Mouse (Mus musculus): ENCODE data around the gene Bcl2l11. TPM values are rescaled to one million over a fixed set of nuclear protein-coding genes. Genes with fewer than 3 reads are reported as not detected.

Gene Bcl2l11
- polyA plus RNA-seq, 1 experiment from 2014 or later, result 18.0 TPM

GRCm38 (mm10) chr2:128132635-128133034, 6.8 kb downstream of the Bcl2l11 start:
- no peak overlapping the region for H3K27ac ChIP-seq
- peaks cover 9% of the 10 kb centered on the region; the same call in 1 of the 2 replicates for H3K36me3 ChIP-seq
- H3K4me2 ChIP-seq, result no peak overlapping the region
- H3K9me3 ChIP-seq, result no peaks in the 10 kb centered on the region
- no peaks in the 10 kb centered on the region for H3K27me3 ChIP-seq
- no peak overlapping the region for H3K4me3 ChIP-seq
- peaks cover 49% of the 10 kb centered on the region for H3K4me1 ChIP-seq (replicated peaks)
- WGBS, result 91% methylated on average over 5 of the region's 5 CpGs
- ATAC-seq (ENCODE audit: low FRiP score), result no peak
- H3K9ac ChIP-seq, result no peak overlapping the region

- no peak overlapping the region for H3K27ac ChIP-seq
- no peak overlapping the region for H3K4me3 ChIP-seq
- H3K4me2 ChIP-seq, result no peak overlapping the region
- H3K4me1 ChIP-seq (replicated peaks), result peaks cover 50% of the 10 kb centered on the region
- H3K36me3 ChIP-seq, result peaks cover 9% of the 10 kb centered on the region; the same call in 1 of the 2 replicates
- no peaks in the 10 kb centered on the region for H3K27me3 ChIP-seq
- H3K9ac ChIP-seq, result no peak overlapping the region
- H3K9me3 ChIP-seq, result no peaks in the 10 kb centered on the region
- ATAC-seq (ENCODE audit: low FRiP score), result no peak
Observed at GRCm38 (mm10) chr2:128133865-128134264, 8.0 kb downstream of the Bcl2l11 start.

- Histone ChIP-seq H3K4me2 (no peak overlapping the region), H3K36me3 (peaks cover 9% of the 10 kb centered on the region; the same call in 1 of the 2 replicates), H3K4me3 (no peak overlapping the region), H3K9me3 (no peaks in the 10 kb centered on the region), H3K9ac (no peak overlapping the region), H3K27ac (no peak overlapping the region), H3K4me1 (replicated peaks) (peaks cover 52% of the 10 kb centered on the region), H3K27me3 (no peaks in the 10 kb centered on the region)
- no peak for ATAC-seq (ENCODE audit: low FRiP score)
- 80% methylated on average over 5 of the region's 5 CpGs for WGBS
Observed at GRCm38 (mm10) chr2:128134474-128134873, 8.6 kb downstream of the Bcl2l11 start.

- H3K27ac ChIP-seq, result no peak overlapping the region
- no peaks in the 10 kb centered on the region for H3K27me3 ChIP-seq
- H3K4me3 ChIP-seq, result no peak overlapping the region
- ATAC-seq (ENCODE audit: low FRiP score), result no peak
- H3K9me3 ChIP-seq, result no peaks in the 10 kb centered on the region
- no peak overlapping the region for H3K4me2 ChIP-seq
- WGBS, result 72% methylated on average over 8 of the region's 8 CpGs
- no peak overlapping the region for H3K9ac ChIP-seq
- peaks cover 52% of the 10 kb centered on the region for H3K4me1 ChIP-seq (replicated peaks)
- peaks cover 9% of the 10 kb centered on the region; the same call in 1 of the 2 replicates for H3K36me3 ChIP-seq
Observed at GRCm38 (mm10) chr2:128134948-128135347, 9.1 kb downstream of the Bcl2l11 start.

- WGBS, result 89% methylated on average over 16 of the region's 16 CpGs
- Histone ChIP-seq H3K4me2 (no peak overlapping the region), H3K4me3 (no peak overlapping the region), H3K27me3 (no peaks in the 10 kb centered on the region), H3K9me3 (no peaks in the 10 kb centered on the region), H3K36me3 (0 out of 2 replicates have a peak, but pooled peaks cover 4% of the 10 kb centered on the region), H3K9ac (no peak overlapping the region), H3K27ac (no peak overlapping the region), H3K4me1 (replicated peaks) (peaks cover 58% of the 10 kb centered on the region)
- no peak for ATAC-seq (ENCODE audit: low FRiP score)
Observed at GRCm38 (mm10) chr2:128136769-128137433, 11.1 kb downstream of the Bcl2l11 start.

- Histone ChIP-seq H3K27me3 (no peaks in the 10 kb centered on the region), H3K9ac (no peak overlapping the region), H3K9me3 (no peaks in the 10 kb centered on the region), H3K4me1 (replicated peaks) (peaks cover 58% of the 10 kb centered on the region), H3K4me2 (no peak overlapping the region), H3K36me3 (0 out of 2 replicates have a peak, but pooled peaks cover 4% of the 10 kb centered on the region), H3K4me3 (no peak overlapping the region), H3K27ac (no peak overlapping the region)
- WGBS, result 73% methylated on average over 22 of the region's 22 CpGs
- ATAC-seq (ENCODE audit: low FRiP score), result no peak
Observed at GRCm38 (mm10) chr2:128137480-128138276, 11.8 kb downstream of the Bcl2l11 start.

GRCm38 (mm10) chr2:128138924-128139323, 13.1 kb downstream of the Bcl2l11 start:
- Histone ChIP-seq H3K4me2 (no peak overlapping the region), H3K9ac (no peak overlapping the region), H3K27me3 (no peaks in the 10 kb centered on the region), H3K27ac (peak overlapping the region; percentile 73), H3K36me3 (0 out of 2 replicates have a peak, but pooled peaks cover 4% of the 10 kb centered on the region), H3K4me1 (replicated peaks) (peaks cover 58% of the 10 kb centered on the region), H3K4me3 (no peak overlapping the region), H3K9me3 (no peaks in the 10 kb centered on the region)
- ATAC-seq (ENCODE audit: low FRiP score), result peak; percentile 75
- 47% methylated on average over 8 of the region's 8 CpGs for WGBS

- H3K9me3 ChIP-seq, result no peaks in the 10 kb centered on the region
- H3K27me3 ChIP-seq, result no peaks in the 10 kb centered on the region
- peak overlapping the region; percentile 35; the same call in 1 of the 2 replicates for H3K9ac ChIP-seq
- WGBS, result 36% methylated on average over 15 of the region's 15 CpGs
- ATAC-seq (ENCODE audit: low FRiP score), result peak; percentile 60
- H3K4me1 ChIP-seq (replicated peaks), result peaks cover 51% of the 10 kb centered on the region
- H3K4me3 ChIP-seq, result no peak overlapping the region
- H3K36me3 ChIP-seq, result 0 out of 2 replicates have a peak, but pooled peaks cover 4% of the 10 kb centered on the region
- H3K27ac ChIP-seq, result peak overlapping the region; percentile 73
- H3K4me2 ChIP-seq, result peak overlapping the region; percentile 26
Observed at GRCm38 (mm10) chr2:128139781-128140180, 13.9 kb downstream of the Bcl2l11 start.

GRCm38 (mm10) chr2:128140183-128140582, 14.3 kb downstream of the Bcl2l11 start:
- 84% methylated on average over 3 of the region's 3 CpGs for WGBS
- Histone ChIP-seq H3K4me1 (replicated peaks) (peaks cover 47% of the 10 kb centered on the region), H3K4me2 (peak overlapping the region; percentile 26), H3K9ac (0 out of 2 replicates have a peak overlapping the region, but pooled peaks have one; percentile 10), H3K9me3 (no peaks in the 10 kb centered on the region), H3K36me3 (0 out of 2 replicates have a peak, but pooled peaks cover 4% of the 10 kb centered on the region), H3K4me3 (no peak overlapping the region), H3K27me3 (no peaks in the 10 kb centered on the region), H3K27ac (peak overlapping the region; percentile 73)
- ATAC-seq (ENCODE audit: low FRiP score), result peak; percentile 34; the same call in 1 of the 2 replicates

GRCm38 (mm10) chr2:128143992-128144391, 18.2 kb downstream of the Bcl2l11 start:
- H3K4me3 ChIP-seq, result no peak overlapping the region
- ATAC-seq (ENCODE audit: low FRiP score), result no peak
- H3K9ac ChIP-seq, result no peak overlapping the region
- H3K4me2 ChIP-seq, result no peak overlapping the region
- no peaks in the 10 kb centered on the region for H3K9me3 ChIP-seq
- H3K36me3 ChIP-seq, result peaks cover 15% of the 10 kb centered on the region
- H3K4me1 ChIP-seq (replicated peaks), result peaks cover 22% of the 10 kb centered on the region
- H3K27ac ChIP-seq, result no peak overlapping the region
- no peaks in the 10 kb centered on the region for H3K27me3 ChIP-seq

GRCm38 (mm10) chr2:128145433-128145832, 19.6 kb downstream of the Bcl2l11 start:
- Histone ChIP-seq H3K27me3 (no peaks in the 10 kb centered on the region), H3K27ac (no peak overlapping the region), H3K4me3 (no peak overlapping the region), H3K4me1 (replicated peaks) (peaks cover 8% of the 10 kb centered on the region), H3K9ac (no peak overlapping the region), H3K36me3 (peaks cover 25% of the 10 kb centered on the region), H3K4me2 (no peak overlapping the region), H3K9me3 (no peaks in the 10 kb centered on the region)
- WGBS, result 81% methylated on average over 3 of the region's 3 CpGs
- no peak for ATAC-seq (ENCODE audit: low FRiP score)

- no peak for ATAC-seq (ENCODE audit: low FRiP score)
- WGBS, result 80% methylated on average over 5 of the region's 5 CpGs
- no peaks in the 10 kb centered on the region for H3K9me3 ChIP-seq
- no peak overlapping the region for H3K27ac ChIP-seq
- peaks cover 33% of the 10 kb centered on the region for H3K36me3 ChIP-seq
- no peak overlapping the region for H3K4me2 ChIP-seq
- H3K27me3 ChIP-seq, result no peaks in the 10 kb centered on the region
- H3K4me1 ChIP-seq (replicated peaks), result peaks cover 22% of the 10 kb centered on the region
- no peak overlapping the region for H3K9ac ChIP-seq
- no peak overlapping the region for H3K4me3 ChIP-seq
Observed at GRCm38 (mm10) chr2:128149596-128149995, 23.8 kb downstream of the Bcl2l11 start.

Data from hindbrain, embryonic 13.5 days (tissue).